Mouse (Mus musculus): Measurements from ENCODE around the gene Fam69b. TPM values are rescaled to one million over a fixed set of nuclear protein-coding genes. Genes with fewer than 3 reads are reported as not detected.

The Fam69b gene
- polyA plus RNA-seq, 1 experiment from 2014 or later = 50.3 TPM

GRCm38 (mm10) chr2:26610526-26610925 lies 17.7 kb upstream of the Fam69b start:
- no peak overlapping the region for H3K4me3 ChIP-seq (ENCODE audit: low read depth, low read length)
- DNase-seq (ENCODE audit: low spot score) (no peak), ATAC-seq (ENCODE audit: insufficient read depth, low FRiP score, low TSS enrichment) (no peak)
- H3K9me3 ChIP-seq (ENCODE audit: control insufficient read depth, low read length) = no peaks in the 10 kb centered on the region
- H3K27me3 ChIP-seq (ENCODE audit: control insufficient read depth, insufficient read depth, low read length) = no peaks in the 10 kb centered on the region
- no peak overlapping the region for H3K27ac ChIP-seq (ENCODE audit: low read depth, low read length)
- H3K4me2 ChIP-seq (ENCODE audit: low read depth) = no peak overlapping the region
- WGBS = 76% methylated on average over 3 of the region's 3 CpGs
- no peaks in the 10 kb centered on the region for H3K4me1 ChIP-seq (ENCODE audit: control insufficient read depth, insufficient read depth, low read length)
- H3K36me3 ChIP-seq (ENCODE audit: control insufficient read depth, insufficient read depth, low read length) = no peaks in the 10 kb centered on the region
- no peak overlapping the region for H3K9ac ChIP-seq (ENCODE audit: low read length)

- no peak for DNase-seq (ENCODE audit: low spot score)
- no peaks in the 10 kb centered on the region for H3K27me3 ChIP-seq (ENCODE audit: control insufficient read depth, insufficient read depth, low read length)
- no peak for ATAC-seq (ENCODE audit: insufficient read depth, low FRiP score, low TSS enrichment)
- no peaks in the 10 kb centered on the region for H3K9me3 ChIP-seq (ENCODE audit: control insufficient read depth, low read length)
- H3K9ac ChIP-seq (ENCODE audit: low read length) = no peak overlapping the region
- H3K4me3 ChIP-seq (ENCODE audit: low read depth, low read length) = no peak overlapping the region
- H3K27ac ChIP-seq (ENCODE audit: low read depth, low read length) = no peak overlapping the region
- H3K4me1 ChIP-seq (ENCODE audit: control insufficient read depth, insufficient read depth, low read length) = no peaks in the 10 kb centered on the region
- no peaks in the 10 kb centered on the region for H3K36me3 ChIP-seq (ENCODE audit: control insufficient read depth, insufficient read depth, low read length)
- H3K4me2 ChIP-seq (ENCODE audit: low read depth) = no peak overlapping the region
These were observed 17.2 kb upstream of the Fam69b start for GRCm38 (mm10) chr2:26611054-26611453.

- Histone ChIP-seq H3K36me3 (ENCODE audit: control insufficient read depth, insufficient read depth, low read length) (no peaks in the 10 kb centered on the region), H3K27ac (ENCODE audit: low read depth, low read length) (no peak overlapping the region), H3K27me3 (ENCODE audit: control insufficient read depth, insufficient read depth, low read length) (no peaks in the 10 kb centered on the region), H3K4me1 (ENCODE audit: control insufficient read depth, insufficient read depth, low read length) (no peaks in the 10 kb centered on the region), H3K4me3 (ENCODE audit: low read depth, low read length) (no peak overlapping the region), H3K4me2 (ENCODE audit: low read depth) (no peak overlapping the region), H3K9ac (ENCODE audit: low read length) (no peak overlapping the region), H3K9me3 (ENCODE audit: control insufficient read depth, low read length) (no peaks in the 10 kb centered on the region)
- no peak for ATAC-seq (ENCODE audit: insufficient read depth, low FRiP score, low TSS enrichment)
- no peak for DNase-seq (ENCODE audit: low spot score)
These were observed 16.4 kb upstream of the Fam69b start for GRCm38 (mm10) chr2:26611896-26612295.

GRCm38 (mm10) chr2:26614903-26615302 lies 13.4 kb upstream of the Fam69b start:
- Histone ChIP-seq H3K4me1 (ENCODE audit: control insufficient read depth, insufficient read depth, low read length) (no peaks in the 10 kb centered on the region), H3K27me3 (ENCODE audit: control insufficient read depth, insufficient read depth, low read length) (no peaks in the 10 kb centered on the region), H3K9me3 (ENCODE audit: control insufficient read depth, low read length) (no peaks in the 10 kb centered on the region), H3K36me3 (ENCODE audit: control insufficient read depth, insufficient read depth, low read length) (no peaks in the 10 kb centered on the region), H3K9ac (ENCODE audit: low read length) (no peak overlapping the region), H3K4me2 (ENCODE audit: low read depth) (no peak overlapping the region), H3K4me3 (ENCODE audit: low read depth, low read length) (no peak overlapping the region), H3K27ac (ENCODE audit: low read depth, low read length) (no peak overlapping the region)
- WGBS = 80% methylated on average over 5 of the region's 5 CpGs
- ATAC-seq (ENCODE audit: insufficient read depth, low FRiP score, low TSS enrichment) (no peak), DNase-seq (ENCODE audit: low spot score) (no peak)

GRCm38 (mm10) chr2:26615459-26616124 lies 12.7 kb upstream of the Fam69b start:
- Histone ChIP-seq H3K9ac (ENCODE audit: low read length) (no peak overlapping the region), H3K27me3 (ENCODE audit: control insufficient read depth, insufficient read depth, low read length) (no peaks in the 10 kb centered on the region), H3K27ac (ENCODE audit: low read depth, low read length) (no peak overlapping the region), H3K4me3 (ENCODE audit: low read depth, low read length) (no peak overlapping the region), H3K36me3 (ENCODE audit: control insufficient read depth, insufficient read depth, low read length) (no peaks in the 10 kb centered on the region), H3K4me1 (ENCODE audit: control insufficient read depth, insufficient read depth, low read length) (no peaks in the 10 kb centered on the region), H3K9me3 (ENCODE audit: control insufficient read depth, low read length) (no peaks in the 10 kb centered on the region), H3K4me2 (ENCODE audit: low read depth) (no peak overlapping the region)
- 83% methylated on average over 4 of the region's 4 CpGs for WGBS
- ATAC-seq (ENCODE audit: insufficient read depth, low FRiP score, low TSS enrichment) (no peak), DNase-seq (ENCODE audit: low spot score) (no peak)

- Histone ChIP-seq H3K9me3 (ENCODE audit: control insufficient read depth, low read length) (no peaks in the 10 kb centered on the region), H3K4me2 (ENCODE audit: low read depth) (no peak overlapping the region), H3K27ac (ENCODE audit: low read depth, low read length) (no peak overlapping the region), H3K4me3 (ENCODE audit: low read depth, low read length) (no peak overlapping the region), H3K36me3 (ENCODE audit: control insufficient read depth, insufficient read depth, low read length) (no peaks in the 10 kb centered on the region), H3K9ac (ENCODE audit: low read length) (no peak overlapping the region), H3K27me3 (ENCODE audit: control insufficient read depth, insufficient read depth, low read length) (no peaks in the 10 kb centered on the region), H3K4me1 (ENCODE audit: control insufficient read depth, insufficient read depth, low read length) (no peaks in the 10 kb centered on the region)
- 79% methylated on average over 6 of the region's 6 CpGs for WGBS
- DNase-seq (ENCODE audit: low spot score) = no peak
- no peak for ATAC-seq (ENCODE audit: insufficient read depth, low FRiP score, low TSS enrichment)
These were observed 10.9 kb upstream of the Fam69b start for GRCm38 (mm10) chr2:26617331-26617730.

- Histone ChIP-seq H3K4me3 (ENCODE audit: low read depth, low read length) (no peak overlapping the region), H3K9ac (ENCODE audit: low read length) (no peak overlapping the region), H3K36me3 (ENCODE audit: control insufficient read depth, insufficient read depth, low read length) (no peaks in the 10 kb centered on the region), H3K4me1 (ENCODE audit: control insufficient read depth, insufficient read depth, low read length) (no peaks in the 10 kb centered on the region), H3K27me3 (ENCODE audit: control insufficient read depth, insufficient read depth, low read length) (no peaks in the 10 kb centered on the region), H3K4me2 (ENCODE audit: low read depth) (no peak overlapping the region), H3K9me3 (ENCODE audit: control insufficient read depth, low read length) (no peaks in the 10 kb centered on the region), H3K27ac (ENCODE audit: low read depth, low read length) (no peak overlapping the region)
- ATAC-seq (ENCODE audit: insufficient read depth, low FRiP score, low TSS enrichment) = no peak
- 66% methylated on average over 7 of the region's 7 CpGs for WGBS
- DNase-seq (ENCODE audit: low spot score) = no peak
These were observed 10.3 kb upstream of the Fam69b start for GRCm38 (mm10) chr2:26617928-26618327.

- H3K4me2 ChIP-seq (ENCODE audit: low read depth) = no peak overlapping the region
- 55% methylated on average over 2 of the region's 2 CpGs for WGBS
- DNase-seq (ENCODE audit: low spot score) (no peak), ATAC-seq (ENCODE audit: insufficient read depth, low FRiP score, low TSS enrichment) (no peak)
- no peaks in the 10 kb centered on the region for H3K4me1 ChIP-seq (ENCODE audit: control insufficient read depth, insufficient read depth, low read length)
- no peak overlapping the region for H3K4me3 ChIP-seq (ENCODE audit: low read depth, low read length)
- no peaks in the 10 kb centered on the region for H3K36me3 ChIP-seq (ENCODE audit: control insufficient read depth, insufficient read depth, low read length)
- H3K27ac ChIP-seq (ENCODE audit: low read depth, low read length) = no peak overlapping the region
- H3K9me3 ChIP-seq (ENCODE audit: control insufficient read depth, low read length) = no peaks in the 10 kb centered on the region
- no peaks in the 10 kb centered on the region for H3K27me3 ChIP-seq (ENCODE audit: control insufficient read depth, insufficient read depth, low read length)
- H3K9ac ChIP-seq (ENCODE audit: low read length) = no peak overlapping the region
These were observed 7.0 kb upstream of the Fam69b start for GRCm38 (mm10) chr2:26621246-26621645.

GRCm38 (mm10) chr2:26622984-26623383 lies 5.3 kb upstream of the Fam69b start:
- 71% methylated on average over 5 of the region's 5 CpGs for whole genome bisulfite sequencing
- Histone ChIP-seq H3K27ac (ENCODE audit: low read depth, low read length) (no peak overlapping the region), H3K9me3 (ENCODE audit: control insufficient read depth, low read length) (no peaks in the 10 kb centered on the region), H3K27me3 (ENCODE audit: control insufficient read depth, insufficient read depth, low read length) (no peaks in the 10 kb centered on the region), H3K4me3 (ENCODE audit: low read depth, low read length) (no peak overlapping the region), H3K36me3 (ENCODE audit: control insufficient read depth, insufficient read depth, low read length) (no peaks in the 10 kb centered on the region), H3K4me1 (ENCODE audit: control insufficient read depth, insufficient read depth, low read length) (no peaks in the 10 kb centered on the region), H3K9ac (ENCODE audit: low read length) (no peak overlapping the region), H3K4me2 (ENCODE audit: low read depth) (no peak overlapping the region)
- no peak for DNase-seq (ENCODE audit: low spot score)
- no peak for ATAC-seq (ENCODE audit: insufficient read depth, low FRiP score, low TSS enrichment)

Measured in neural tube, embryonic 11.5 days (tissue).